Mouse (Mus musculus): ENCODE measurements around the gene Mum1. TPM values are rescaled to one million over a fixed set of nuclear protein-coding genes. Genes with fewer than 3 reads are reported as not detected.
A peak's percentile ranks its signal among the peaks of the same experiment; 100 is the strongest.

The Mum1 gene
- polyA plus RNA-seq, 1 experiment: 42.5 TPM

GRCm38 (mm10) chr10:80282481-80283441 is 56.5 kb downstream of the Mum1 start:
- H3K27me3 ChIP-seq (ENCODE audit: control insufficient read depth, insufficient read depth, low read length): no peaks in the 10 kb centered on the region
- no peak for DNase-seq
- H3K4me1 ChIP-seq (ENCODE audit: control insufficient read depth, insufficient read depth, low read length): peaks cover 35% of the 10 kb centered on the region
- H3K27ac ChIP-seq (ENCODE audit: insufficient read depth, low read length): peak overlapping the region; percentile 78
- TF ChIP-seq CTCF (IDR thresholded peaks at IDR 0.05; ENCODE audit: borderline replicate concordance, insufficient read depth, low read depth, low read length): no peak
- no peak for TF ChIP-seq POLR2A (IDR thresholded peaks at IDR 0.05; ENCODE audit: borderline replicate concordance, insufficient read depth, low read length)
- 67% methylated on average over 20 of the region's 20 CpGs for WGBS
- H3K4me3 ChIP-seq (replicated peaks; ENCODE audit: insufficient read depth, low read depth, low read length): no peak overlapping the region

GRCm38 (mm10) chr10:80285222-80286070 is 59.2 kb downstream of the Mum1 start:
- Histone ChIP-seq H3K27ac (ENCODE audit: insufficient read depth, low read length) (no peak overlapping the region), H3K4me1 (ENCODE audit: control insufficient read depth, insufficient read depth, low read length) (peaks cover 35% of the 10 kb centered on the region), H3K27me3 (ENCODE audit: control insufficient read depth, insufficient read depth, low read length) (no peaks in the 10 kb centered on the region), H3K4me3 (replicated peaks; ENCODE audit: insufficient read depth, low read depth, low read length) (no peak overlapping the region)
- DNase-seq: no peak
- 57% methylated on average over 15 of the region's 15 CpGs for WGBS
- no peak for TF ChIP-seq CTCF (IDR thresholded peaks at IDR 0.05; ENCODE audit: borderline replicate concordance, insufficient read depth, low read depth, low read length)
- TF ChIP-seq POLR2A (IDR thresholded peaks at IDR 0.05; ENCODE audit: borderline replicate concordance, insufficient read depth, low read length): no peak

GRCm38 (mm10) chr10:80288097-80288496 is 61.9 kb downstream of the Mum1 start:
- H3K4me3 ChIP-seq (replicated peaks; ENCODE audit: insufficient read depth, low read depth, low read length): no peak overlapping the region
- WGBS: 89% methylated on average over 12 of the region's 12 CpGs
- TF ChIP-seq CTCF (IDR thresholded peaks at IDR 0.05; ENCODE audit: borderline replicate concordance, insufficient read depth, low read depth, low read length) (no peak), POLR2A (IDR thresholded peaks at IDR 0.05; ENCODE audit: borderline replicate concordance, insufficient read depth, low read length) (no peak)
- no peak for DNase-seq
- H3K4me1 ChIP-seq (ENCODE audit: control insufficient read depth, insufficient read depth, low read length): peaks cover 13% of the 10 kb centered on the region
- no peaks in the 10 kb centered on the region for H3K27me3 ChIP-seq (ENCODE audit: control insufficient read depth, insufficient read depth, low read length)
- H3K27ac ChIP-seq (ENCODE audit: insufficient read depth, low read length): no peak overlapping the region

- WGBS: 62% methylated on average over 8 of the region's 8 CpGs
- no peak for DNase-seq
- Histone ChIP-seq H3K27ac (ENCODE audit: insufficient read depth, low read length) (no peak overlapping the region), H3K27me3 (ENCODE audit: control insufficient read depth, insufficient read depth, low read length) (no peaks in the 10 kb centered on the region), H3K4me3 (replicated peaks; ENCODE audit: insufficient read depth, low read depth, low read length) (no peak overlapping the region), H3K4me1 (ENCODE audit: control insufficient read depth, insufficient read depth, low read length) (peaks cover 7% of the 10 kb centered on the region)
- TF ChIP-seq CTCF (IDR thresholded peaks at IDR 0.05; ENCODE audit: borderline replicate concordance, insufficient read depth, low read depth, low read length) (no peak), POLR2A (IDR thresholded peaks at IDR 0.05; ENCODE audit: borderline replicate concordance, insufficient read depth, low read length) (no peak)
These were observed 62.4 kb downstream of the Mum1 start for GRCm38 (mm10) chr10:80288657-80289056.

GRCm38 (mm10) chr10:80292251-80293146 is 66.3 kb downstream of the Mum1 start, which contains the start of gene Rps15:
Gene Rps15, plus strand, starts transcription at chr10:80292453.
- under 1% methylated on average over 72 of the region's 72 CpGs for WGBS
- H3K27ac ChIP-seq (ENCODE audit: insufficient read depth, low read length): no peak within 1 kb of the TSS
- peak within 1 kb of the TSS; percentile 91 for H3K4me3 ChIP-seq (replicated peaks; ENCODE audit: insufficient read depth, low read depth, low read length)
- TF ChIP-seq CTCF (IDR thresholded peaks at IDR 0.05; ENCODE audit: borderline replicate concordance, insufficient read depth, low read depth, low read length): peak; percentile 42; the same call in 1 of the 2 replicates
- peak; percentile 97 for TF ChIP-seq POLR2A (IDR thresholded peaks at IDR 0.05; ENCODE audit: borderline replicate concordance, insufficient read depth, low read length)
- peak; percentile 94 to 95 for DNase-seq
- peaks cover 14% of the 10 kb centered on the region for H3K4me1 ChIP-seq (ENCODE audit: control insufficient read depth, insufficient read depth, low read length)
- H3K27me3 ChIP-seq (ENCODE audit: control insufficient read depth, insufficient read depth, low read length): no peaks in the 10 kb centered on the region

GRCm38 (mm10) chr10:80293325-80293724 is 67.1 kb downstream of the Mum1 start:
- WGBS: 10% methylated on average over 14 of the region's 14 CpGs
- H3K27ac ChIP-seq (ENCODE audit: insufficient read depth, low read length): no peak overlapping the region
- H3K4me1 ChIP-seq (ENCODE audit: control insufficient read depth, insufficient read depth, low read length): peaks cover 20% of the 10 kb centered on the region
- DNase-seq: no peak
- H3K4me3 ChIP-seq (replicated peaks; ENCODE audit: insufficient read depth, low read depth, low read length): peak overlapping the region; percentile 91
- TF ChIP-seq POLR2A (IDR thresholded peaks at IDR 0.05; ENCODE audit: borderline replicate concordance, insufficient read depth, low read length) (no peak), CTCF (IDR thresholded peaks at IDR 0.05; ENCODE audit: borderline replicate concordance, insufficient read depth, low read depth, low read length) (no peak)
- H3K27me3 ChIP-seq (ENCODE audit: control insufficient read depth, insufficient read depth, low read length): no peaks in the 10 kb centered on the region

Other genes with a start within 250 kb of the Mum1 start
- gene Tmem259, start 242.1 kb upstream of the Mum1 start, polyA plus RNA-seq (2012; rRNA removed): 191 and 204 TPM in 2 replicates
- gene Cnn2, start 237.8 kb upstream of the Mum1 start, polyA plus RNA-seq (2012; rRNA removed): 8.2 and 9.3 TPM in 2 replicates
- 31.1 and 32.4 TPM in 2 replicates for gene Abca7, start 229.9 kb upstream of the Mum1 start, polyA plus RNA-seq (2012; rRNA removed)
- 2.2 and 2.7 TPM in 2 replicates for gene Arhgap45, start 209.8 kb upstream of the Mum1 start, polyA plus RNA-seq (2012; rRNA removed)
- 224 and 231 TPM in 2 replicates for gene Polr2e, start 186.6 kb upstream of the Mum1 start, polyA plus RNA-seq (2012; rRNA removed)
- 888 and 964 TPM in 2 replicates for gene Gpx4, start 179.3 kb upstream of the Mum1 start, polyA plus RNA-seq (2012; rRNA removed)
- 25.4 and 28.9 TPM in 2 replicates for gene Sbno2, start 120.9 kb upstream of the Mum1 start, polyA plus RNA-seq (2012; rRNA removed)
- 110 and 112 TPM in 2 replicates for gene Stk11, start 110.6 kb upstream of the Mum1 start, polyA plus RNA-seq (2012; rRNA removed)
- 736 and 758 TPM in 2 replicates for gene Atp5d, start 87.8 kb upstream of the Mum1 start, polyA plus RNA-seq (2012; rRNA removed)
- gene Cbarp, start 85.6 kb upstream of the Mum1 start, polyA plus RNA-seq (2012; rRNA removed): 147 and 151 TPM in 2 replicates
- gene Midn, start 78.2 kb upstream of the Mum1 start, polyA plus RNA-seq (2012; rRNA removed): 26.1 and 26.5 TPM in 2 replicates
- 240 and 261 TPM in 2 replicates for gene Cirbp, start 60.4 kb upstream of the Mum1 start, polyA plus RNA-seq (2012; rRNA removed)
- gene 1600002K03Rik, start 53.5 kb upstream of the Mum1 start, polyA plus RNA-seq (2012; rRNA removed): 16.4 and 18.0 TPM in 2 replicates
- 10.2 and 10.7 TPM in 2 replicates for gene Efna2, start 47.0 kb upstream of the Mum1 start, polyA plus RNA-seq (2012; rRNA removed)
- gene Ndufs7, start 22.7 kb downstream of the Mum1 start, polyA plus RNA-seq (2012; rRNA removed): 668 and 680 TPM in 2 replicates
- gene Gamt, start 34.6 kb downstream of the Mum1 start, polyA plus RNA-seq (2012; rRNA removed): 52.9 and 54.5 TPM in 2 replicates
- gene Dazap1, start 35.1 kb downstream of the Mum1 start, polyA plus RNA-seq (2012; rRNA removed): 90.2 and 92.7 TPM in 2 replicates
- gene Rps15, start 66.0 kb downstream of the Mum1 start, polyA plus RNA-seq (2012; rRNA removed): 1,303 and 1,454 TPM in 2 replicates
- gene Apc2, start 69.5 kb downstream of the Mum1 start, polyA plus RNA-seq (2012; rRNA removed): 67.1 and 69.1 TPM in 2 replicates
- 49.7 and 51.1 TPM in 2 replicates for gene 2310011J03Rik, start 94.1 kb downstream of the Mum1 start, polyA plus RNA-seq (2012; rRNA removed)
- gene Pcsk4, start 103.1 kb downstream of the Mum1 start, polyA plus RNA-seq (2012; rRNA removed): 13.7 and 14.1 TPM in 2 replicates
- 9.0 and 10.3 TPM in 2 replicates for gene Reep6, start 103.5 kb downstream of the Mum1 start, polyA plus RNA-seq (2012; rRNA removed)
- 7.9 and 10.8 TPM in 2 replicates for gene Adamtsl5, start 122.0 kb downstream of the Mum1 start, polyA plus RNA-seq (2012; rRNA removed)
- gene Plk5, start 130.0 kb downstream of the Mum1 start, polyA plus RNA-seq (2012; rRNA removed): 145 and 151 TPM in 2 replicates
- 16.1 and 16.2 TPM in 2 replicates for gene Mex3d, start 161.2 kb downstream of the Mum1 start, polyA plus RNA-seq (2012; rRNA removed)
- gene Mbd3, start 173.1 kb downstream of the Mum1 start, polyA plus RNA-seq (2012; rRNA removed): 193 and 199 TPM in 2 replicates
- 1,410 and 1,545 TPM in 2 replicates for gene Uqcr11, start 180.4 kb downstream of the Mum1 start, polyA plus RNA-seq (2012; rRNA removed)
- 34.2 and 38.8 TPM in 2 replicates for gene Tcf3, start 207.2 kb downstream of the Mum1 start, polyA plus RNA-seq (2012; rRNA removed)

All from cerebellum, adult 2 months (tissue).